Mouse (Mus musculus) heart, embryonic 15.5 days (tissue): ENCODE data around the gene Sult1c2. TPM values are rescaled to one million over a fixed set of nuclear protein-coding genes. Genes with fewer than 3 reads are reported as not detected.

Experiments
- polyA plus RNA-seq: library from polyadenylated mRNA; unstranded; fragments of >200 nt; fragmentation: Nextera tagmentation; extraction: Ambion mirVana; gene quantifications from 2 replicates; pipeline ENCODE4 v1.2.1, GENCODE M21; 2015

Sult1c2 gene
- polyA plus RNA-seq, 1 experiment from 2014 or later, result not detected

Other genes with a start within 250 kb of the Sult1c2 start
- gene Sgo1, start 157.0 kb downstream of the Sult1c2 start, polyA plus RNA-seq, result 16.7 and 23.6 TPM in 2 replicates
- not detected in 2 replicates for gene Sult1c1, start 144.3 kb upstream of the Sult1c2 start, polyA plus RNA-seq